Mouse (Mus musculus): ENCODE results near the gene Olfr635. TPM values are rescaled to one million over a fixed set of nuclear protein-coding genes. Genes with fewer than 3 reads are reported as not detected.
A peak's percentile ranks its signal among the peaks of the same experiment; 100 is the strongest.
"Not testable (repeated sequence)": the region's sequence is repeated elsewhere in the genome, so short reads cannot be mapped to it uniquely, and the experiment has no call there.

Gene Olfr635
- not detected in 2 replicates for polyA plus RNA-seq (2015; fragmentation: Nextera tagmentation; extraction: Ambion mirVana)

- 69% methylated on average over 1 of the region's 1 CpGs for WGBS
Observed at GRCm38 (mm10) chr7:103970852-103971251, at the start of gene Olfr635. Olfr635 (plus strand) TSS chr7:103971152.

GRCm38 (mm10) chr7:103928525-103928924 is 42.4 kb upstream of the Olfr635 start, which contains the start of gene Olfr631:
Olfr631 (plus strand) TSS chr7:103928825.
- ATAC-seq: no peak
- H3K9ac ChIP-seq (ENCODE audit: low read depth, low read length): no peak within 1 kb of the TSS
- H3K27me3 ChIP-seq (replicated peaks; ENCODE audit: control insufficient read depth, insufficient read depth, low read length): no peaks in the 10 kb centered on the region
- H3K27ac ChIP-seq (ENCODE audit: low read length): no peak within 1 kb of the TSS
- no peaks in the 10 kb centered on the region for H3K9me3 ChIP-seq (ENCODE audit: control insufficient read depth, low read length)
- no peaks in the 10 kb centered on the region for H3K36me3 ChIP-seq (ENCODE audit: control insufficient read depth, insufficient read depth, low read length)
- no peaks in the 10 kb centered on the region for H3K4me1 ChIP-seq (ENCODE audit: control insufficient read depth, insufficient read depth, low read length)
- H3K4me3 ChIP-seq (ENCODE audit: low read length): no peak within 1 kb of the TSS
- no peak within 1 kb of the TSS for H3K4me2 ChIP-seq (ENCODE audit: low read depth, low read length)

More at GRCm38 (mm10) chr7:103970852-103971251, at the start of gene Olfr635:
- no peak within 1 kb of the TSS for H3K4me3 ChIP-seq (ENCODE audit: low read length)
- H3K4me1 ChIP-seq (ENCODE audit: control insufficient read depth, insufficient read depth, low read length): no peaks in the 10 kb centered on the region
- no peak within 1 kb of the TSS for H3K9ac ChIP-seq (ENCODE audit: low read depth, low read length)
- H3K27ac ChIP-seq (ENCODE audit: low read length): no peak within 1 kb of the TSS
- no peak within 1 kb of the TSS for H3K4me2 ChIP-seq (ENCODE audit: low read depth, low read length)
- no peaks in the 10 kb centered on the region for H3K36me3 ChIP-seq (ENCODE audit: control insufficient read depth, insufficient read depth, low read length)
- H3K9me3 ChIP-seq (ENCODE audit: control insufficient read depth, low read length): no peaks in the 10 kb centered on the region
- ATAC-seq: no peak
- H3K27me3 ChIP-seq (replicated peaks; ENCODE audit: control insufficient read depth, insufficient read depth, low read length): no peaks in the 10 kb centered on the region

GRCm38 (mm10) chr7:103934264-103934663 is 36.7 kb upstream of the Olfr635 start, which contains the start of gene Olfr632:
Olfr632 (plus strand) TSS chr7:103934347.
- no peaks in the 10 kb centered on the region for H3K9me3 ChIP-seq (ENCODE audit: control insufficient read depth, low read length)
- H3K36me3 ChIP-seq (ENCODE audit: control insufficient read depth, insufficient read depth, low read length): no peaks in the 10 kb centered on the region
- H3K27me3 ChIP-seq (replicated peaks; ENCODE audit: control insufficient read depth, insufficient read depth, low read length): no peaks in the 10 kb centered on the region
- no peak within 1 kb of the TSS for H3K9ac ChIP-seq (ENCODE audit: low read depth, low read length)
- no peak for ATAC-seq
- no peak within 1 kb of the TSS for H3K4me2 ChIP-seq (ENCODE audit: low read depth, low read length)
- H3K4me1 ChIP-seq (ENCODE audit: control insufficient read depth, insufficient read depth, low read length): no peaks in the 10 kb centered on the region
- H3K4me3 ChIP-seq (ENCODE audit: low read length): no peak within 1 kb of the TSS
- 66% methylated on average over 2 of the region's 2 CpGs for WGBS
- no peak within 1 kb of the TSS for H3K27ac ChIP-seq (ENCODE audit: low read length)

GRCm38 (mm10) chr7:103942730-103943129 is 28.2 kb upstream of the Olfr635 start:
- 27% methylated on average over 2 of the region's 2 CpGs for WGBS
- Histone ChIP-seq H3K27ac (ENCODE audit: low read length) (no peak overlapping the region), H3K9me3 (ENCODE audit: control insufficient read depth, low read length) (no peaks in the 10 kb centered on the region), H3K4me3 (ENCODE audit: low read length) (no peak overlapping the region), H3K4me1 (ENCODE audit: control insufficient read depth, insufficient read depth, low read length) (no peaks in the 10 kb centered on the region), H3K4me2 (ENCODE audit: low read depth, low read length) (no peak overlapping the region), H3K27me3 (replicated peaks; ENCODE audit: control insufficient read depth, insufficient read depth, low read length) (no peaks in the 10 kb centered on the region), H3K9ac (ENCODE audit: low read depth, low read length) (no peak overlapping the region), H3K36me3 (ENCODE audit: control insufficient read depth, insufficient read depth, low read length) (no peaks in the 10 kb centered on the region)
- peak; percentile 33; the same call in 1 of the 2 replicates for ATAC-seq

- H3K9ac ChIP-seq (ENCODE audit: low read depth, low read length): no peak within 1 kb of the TSS
Observed at GRCm38 (mm10) chr7:103944137-103944536, 26.8 kb upstream of the Olfr635 start, which contains the start of gene Olfr633. Olfr633 (plus strand) TSS chr7:103944437.

GRCm38 (mm10) chr7:103966873-103967272 is 4.1 kb upstream of the Olfr635 start:
- H3K36me3 ChIP-seq (ENCODE audit: control insufficient read depth, insufficient read depth, low read length); H3K4me2 ChIP-seq (ENCODE audit: low read depth, low read length); ATAC-seq; H3K4me3 ChIP-seq (ENCODE audit: low read length); H3K9me3 ChIP-seq (ENCODE audit: control insufficient read depth, low read length); H3K27me3 ChIP-seq (replicated peaks; ENCODE audit: control insufficient read depth, insufficient read depth, low read length); H3K27ac ChIP-seq (ENCODE audit: low read length); H3K9ac ChIP-seq (ENCODE audit: low read depth, low read length); H3K4me1 ChIP-seq (ENCODE audit: control insufficient read depth, insufficient read depth, low read length): not testable (repeated sequence)
- WGBS: 94% methylated on average over 22 of the region's 22 CpGs

More at GRCm38 (mm10) chr7:103944137-103944536, 26.8 kb upstream of the Olfr635 start, which contains the start of gene Olfr633:
- no peak within 1 kb of the TSS for H3K27ac ChIP-seq (ENCODE audit: low read length)
- no peak within 1 kb of the TSS for H3K4me3 ChIP-seq (ENCODE audit: low read length)
- H3K4me2 ChIP-seq (ENCODE audit: low read depth, low read length): no peak within 1 kb of the TSS
- no peak for ATAC-seq
- no peaks in the 10 kb centered on the region for H3K27me3 ChIP-seq (replicated peaks; ENCODE audit: control insufficient read depth, insufficient read depth, low read length)
- H3K4me1 ChIP-seq (ENCODE audit: control insufficient read depth, insufficient read depth, low read length): no peaks in the 10 kb centered on the region
- H3K9me3 ChIP-seq (ENCODE audit: control insufficient read depth, low read length): no peaks in the 10 kb centered on the region
- H3K36me3 ChIP-seq (ENCODE audit: control insufficient read depth, insufficient read depth, low read length): no peaks in the 10 kb centered on the region

GRCm38 (mm10) chr7:103971782-103972181 is 830 bp downstream of the Olfr635 start:
- 52% methylated on average over 1 of the region's 1 CpGs for WGBS
- no peaks in the 10 kb centered on the region for H3K36me3 ChIP-seq (ENCODE audit: control insufficient read depth, insufficient read depth, low read length)

GRCm38 (mm10) chr7:103998446-103998845 is 27.5 kb downstream of the Olfr635 start, which contains the start of gene Olfr638:
Olfr638 (plus strand) TSS chr7:103998746.
- no peaks in the 10 kb centered on the region for H3K36me3 ChIP-seq (ENCODE audit: control insufficient read depth, insufficient read depth, low read length)
- H3K27me3 ChIP-seq (replicated peaks; ENCODE audit: control insufficient read depth, insufficient read depth, low read length): no peaks in the 10 kb centered on the region
- no peak within 1 kb of the TSS for H3K27ac ChIP-seq (ENCODE audit: low read length)
- ATAC-seq: no peak
- H3K9ac ChIP-seq (ENCODE audit: low read depth, low read length): no peak within 1 kb of the TSS
- no peaks in the 10 kb centered on the region for H3K9me3 ChIP-seq (ENCODE audit: control insufficient read depth, low read length)
- H3K4me3 ChIP-seq (ENCODE audit: low read length): no peak within 1 kb of the TSS
- no peaks in the 10 kb centered on the region for H3K4me1 ChIP-seq (ENCODE audit: control insufficient read depth, insufficient read depth, low read length)
- no peak within 1 kb of the TSS for H3K4me2 ChIP-seq (ENCODE audit: low read depth, low read length)

More at GRCm38 (mm10) chr7:103971782-103972181, 830 bp downstream of the Olfr635 start:
- no peaks in the 10 kb centered on the region for H3K4me1 ChIP-seq (ENCODE audit: control insufficient read depth, insufficient read depth, low read length)
- no peak overlapping the region for H3K27ac ChIP-seq (ENCODE audit: low read length)
- H3K4me2 ChIP-seq (ENCODE audit: low read depth, low read length): no peak overlapping the region
- H3K4me3 ChIP-seq (ENCODE audit: low read length): no peak overlapping the region
- no peak for ATAC-seq
- H3K9me3 ChIP-seq (ENCODE audit: control insufficient read depth, low read length): no peaks in the 10 kb centered on the region
- no peak overlapping the region for H3K9ac ChIP-seq (ENCODE audit: low read depth, low read length)
- H3K27me3 ChIP-seq (replicated peaks; ENCODE audit: control insufficient read depth, insufficient read depth, low read length): no peaks in the 10 kb centered on the region

GRCm38 (mm10) chr7:103999124-103999523 is 28.2 kb downstream of the Olfr635 start:
- Histone ChIP-seq H3K4me1 (ENCODE audit: control insufficient read depth, insufficient read depth, low read length) (no peaks in the 10 kb centered on the region), H3K27ac (ENCODE audit: low read length) (no peak overlapping the region), H3K9ac (ENCODE audit: low read depth, low read length) (no peak overlapping the region), H3K9me3 (ENCODE audit: control insufficient read depth, low read length) (no peaks in the 10 kb centered on the region), H3K27me3 (replicated peaks; ENCODE audit: control insufficient read depth, insufficient read depth, low read length) (no peaks in the 10 kb centered on the region), H3K4me2 (ENCODE audit: low read depth, low read length) (no peak overlapping the region), H3K4me3 (ENCODE audit: low read length) (no peak overlapping the region), H3K36me3 (ENCODE audit: control insufficient read depth, insufficient read depth, low read length) (no peaks in the 10 kb centered on the region)
- ATAC-seq: no peak

GRCm38 (mm10) chr7:104017203-104017602 is 46.3 kb downstream of the Olfr635 start, which contains the start of gene Olfr639:
Olfr639 (minus strand) TSS chr7:104017303.
- no peak within 1 kb of the TSS for H3K9ac ChIP-seq (ENCODE audit: low read depth, low read length)

More at GRCm38 (mm10) chr7:104017203-104017602, 46.3 kb downstream of the Olfr635 start, which contains the start of gene Olfr639:
- ATAC-seq: no peak
- H3K4me2 ChIP-seq (ENCODE audit: low read depth, low read length): no peak within 1 kb of the TSS
- no peaks in the 10 kb centered on the region for H3K4me1 ChIP-seq (ENCODE audit: control insufficient read depth, insufficient read depth, low read length)
- H3K36me3 ChIP-seq (ENCODE audit: control insufficient read depth, insufficient read depth, low read length): no peaks in the 10 kb centered on the region
- H3K27me3 ChIP-seq (replicated peaks; ENCODE audit: control insufficient read depth, insufficient read depth, low read length): no peaks in the 10 kb centered on the region
- no peak within 1 kb of the TSS for H3K27ac ChIP-seq (ENCODE audit: low read length)
- H3K4me3 ChIP-seq (ENCODE audit: low read length): no peak within 1 kb of the TSS
- H3K9me3 ChIP-seq (ENCODE audit: control insufficient read depth, low read length): no peaks in the 10 kb centered on the region
